Mouse (Mus musculus) naive thymus-derived CD4-positive, alpha-beta T cell, adult 5 months (primary cell): ENCODE results near the gene Zfp180. TPM values are rescaled to one million over a fixed set of nuclear protein-coding genes. Genes with fewer than 3 reads are reported as not detected.

Experiments
- polyA plus RNA-seq: library from polyadenylated mRNA; unstranded; fragments of 100-300 nt; shearing (Covaris generic); gene quantifications from one replicate; pipeline ENCODE4 v1.2.1, GENCODE M21; 2017

The Zfp180 gene
- 42.6 TPM for polyA plus RNA-seq

GRCm38 (mm10) chr7:24081634-24082431 lies at the start of gene Zfp180:
Gene Zfp180, plus strand, starts transcription at chr7:24081924.

GRCm38 (mm10) chr7:24052660-24053304 lies 28.9 kb upstream of the Zfp180 start, which contains the start of gene Vmn1r183:
Gene Vmn1r183, plus strand, starts transcription at chr7:24053254.

GRCm38 (mm10) chr7:24112156-24112856 lies 30.6 kb downstream of the Zfp180 start, which contains the start of gene Zfp112:
Gene Zfp112, plus strand, starts transcription at chr7:24112314.

GRCm38 (mm10) chr7:24133996-24134828 lies 52.5 kb downstream of the Zfp180 start, which contains the start of gene Zfp235:
Gene Zfp235, plus strand, starts transcription at chr7:24134169.

Other genes with a start within 250 kb of the Zfp180 start
- gene Vmn1r176, start 244.6 kb upstream of the Zfp180 start, polyA plus RNA-seq, result not detected
- gene Vmn1r177, start 215.5 kb upstream of the Zfp180 start, polyA plus RNA-seq, result not detected
- 0.17 TPM for gene Vmn1r178, start 189.9 kb upstream of the Zfp180 start, polyA plus RNA-seq
- gene Vmn1r179, start 154.9 kb upstream of the Zfp180 start, polyA plus RNA-seq, result 0.11 TPM
- not detected for gene Vmn1r180, start 131.3 kb upstream of the Zfp180 start, polyA plus RNA-seq
- not detected for gene Vmn1r181, start 107.3 kb upstream of the Zfp180 start, polyA plus RNA-seq
- 0.20 TPM for gene V1rd19, start 80.2 kb upstream of the Zfp180 start, polyA plus RNA-seq
- gene Vmn1r183, start 28.7 kb upstream of the Zfp180 start, polyA plus RNA-seq, result 0.07 TPM
- gene Zfp112, start 30.4 kb downstream of the Zfp180 start, polyA plus RNA-seq, result 1.3 TPM
- gene Zfp235, start 52.2 kb downstream of the Zfp180 start, polyA plus RNA-seq, result 7.0 TPM
- gene Zfp114, start 93.1 kb downstream of the Zfp180 start, polyA plus RNA-seq, result 0.21 TPM
- gene Zfp111, start 129.5 kb downstream of the Zfp180 start, polyA plus RNA-seq, result not detected
- gene Zfp109, start 155.6 kb downstream of the Zfp180 start, polyA plus RNA-seq, result 2.0 TPM
- gene Zfp108, start 172.9 kb downstream of the Zfp180 start, polyA plus RNA-seq, result 0.21 TPM
- gene Zfp93, start 188.5 kb downstream of the Zfp180 start, polyA plus RNA-seq, result 1.3 TPM
- gene Zfp61, start 219.3 kb downstream of the Zfp180 start, polyA plus RNA-seq, result 10.0 TPM
- 2.5 TPM for gene Zfp94, start 234.7 kb downstream of the Zfp180 start, polyA plus RNA-seq